Mouse (Mus musculus): ENCODE measurements around the gene Gm364.

Gene Gm364

GRCm38 (mm10) chrX:57408769-57409168 lies at the start of gene Gm364:
Gene Gm364 (plus strand): TSS chrX:57409154.
- DNase-seq, result no peak

- no peak for DNase-seq
Observed at GRCm38 (mm10) chrX:57359316-57359715, 49.6 kb upstream of the Gm364 start.

- no peak for DNase-seq
Observed at GRCm38 (mm10) chrX:57364891-57365569, 43.9 kb upstream of the Gm364 start.

- DNase-seq, result no peak
Observed at GRCm38 (mm10) chrX:57372965-57373364, 36.0 kb upstream of the Gm364 start.

GRCm38 (mm10) chrX:57373543-57373942 lies 35.4 kb upstream of the Gm364 start:
- DNase-seq, result no peak

GRCm38 (mm10) chrX:57374029-57374428 lies 34.9 kb upstream of the Gm364 start:
- DNase-seq, result no peak

GRCm38 (mm10) chrX:57377096-57377495 lies 31.9 kb upstream of the Gm364 start:
- no peak for DNase-seq

- DNase-seq, result no peak
Observed at GRCm38 (mm10) chrX:57378579-57378978, 30.4 kb upstream of the Gm364 start.

GRCm38 (mm10) chrX:57380915-57381314 lies 28.0 kb upstream of the Gm364 start:
- peak; percentile 6 for DNase-seq

- DNase-seq, result peak; percentile 76
Observed at GRCm38 (mm10) chrX:57392367-57393246, 16.3 kb upstream of the Gm364 start, which contains the start of gene Rbmx. Gene Rbmx (minus strand): TSS chrX:57393036.

GRCm38 (mm10) chrX:57393412-57393811 lies 15.5 kb upstream of the Gm364 start:
- no peak for DNase-seq

- DNase-seq, result no peak
Observed at GRCm38 (mm10) chrX:57401388-57401787, 7.6 kb upstream of the Gm364 start.

GRCm38 (mm10) chrX:57403651-57404050 lies 5.3 kb upstream of the Gm364 start:
- DNase-seq, result no peak

- no peak for DNase-seq
Observed at GRCm38 (mm10) chrX:57431610-57432009, 22.7 kb downstream of the Gm364 start.

- DNase-seq, result no peak
Observed at GRCm38 (mm10) chrX:57433897-57434296, 24.9 kb downstream of the Gm364 start.

GRCm38 (mm10) chrX:57503634-57504033 lies 94.7 kb downstream of the Gm364 start, which contains the start of gene Gpr101:
Gene Gpr101 (minus strand): TSS chrX:57503757.
- peak; percentile 4 for DNase-seq

GRCm38 (mm10) chrX:57506247-57506646 lies 97.3 kb downstream of the Gm364 start:
- DNase-seq, result no peak

GRCm38 (mm10) chrX:57521117-57522095 lies 112.5 kb downstream of the Gm364 start:
- peak; percentile 9 for DNase-seq
